21 mouse cellular contexts compared by ENCODE assay signal in the genomic region with DNA sequence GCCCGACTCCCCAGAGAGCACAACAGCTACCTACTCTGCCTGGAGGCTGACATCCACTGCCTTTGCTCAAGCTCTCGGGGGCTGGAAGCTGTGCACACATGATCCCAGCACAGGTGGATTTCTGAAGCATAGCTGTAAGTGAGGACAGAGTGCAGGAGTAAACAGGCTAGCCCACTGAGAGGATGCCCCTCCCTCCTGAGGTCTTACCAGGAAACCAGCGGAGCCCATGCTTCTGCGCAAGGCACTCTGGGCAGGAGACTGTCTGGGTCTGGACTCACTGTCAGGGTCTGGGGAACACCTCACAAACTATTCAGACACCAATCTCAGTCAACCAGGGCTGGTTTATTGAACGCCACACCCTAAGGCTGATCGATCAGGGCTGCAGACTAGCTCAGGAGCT.
A peak's percentile ranks its signal among the peaks of the same experiment; 100 is the strongest.
DNase-seq lines count a peak whose midpoint lies in the region; ATAC-seq and TF ChIP-seq lines count a peak whose summit lies in the region.
"Had no signal": no experiment of that assay in that cellular context is flagged by ENCODE, and none has a peak within 500 bp of the region (broad histone marks: within the 10 kb centered on the region; RNA-seq: fewer than 3 reads in every experiment).

No protein-coding gene starts in this region.

- peak overlapping the region; percentile 6; the same call in 1 of the 2 replicates for H3K27ac ChIP-seq in forebrain, embryonic 10.5 days
- H3K27ac ChIP-seq in forebrain, embryonic 16.5 days (ENCODE audit: low read length): no peak overlapping the region
- peak overlapping the region; percentile 37 for H3K27ac ChIP-seq in spleen, adult 2 months (ENCODE audit: insufficient read depth, low read length)
- H3K27ac ChIP-seq: hindbrain, embryonic 12.5 days; limb, embryonic 13.5 days; liver, embryonic 15.5 days; midbrain, embryonic 12.5 days; stomach, embryonic 15.5 days had no signal

- no peak for DNase-seq in forebrain, embryonic 10.5 days (ENCODE audit: extremely low spot score, low spot score)
- DNase-seq in spleen, adult 2 months (ENCODE audit: low read depth in 1 of 2, low spot score in 2 of 2): peak in 1 of 2 experiments; percentile 22
- DNase-seq in spleen, postnatal 4 days (ENCODE audit: low spot score in 2 of 2): no peak
- peak; percentile 71 for DNase-seq in naive thymus-derived CD4-positive, alpha-beta T cell, adult 2 months (ENCODE audit: low read depth)
- DNase-seq in thymus, postnatal 36 days: peak; percentile 59 to 72
- no peak for DNase-seq in adrenal gland, postnatal 4 days (ENCODE audit: low spot score in 2 of 2)
- DNase-seq: adrenal gland, postnatal 14 days; cerebellum, adult 18-20 months; forebrain, postnatal 0 days; heart, adult 11 months; kidney, adult 8-10 months; kidney, postnatal 36 days; lung, postnatal 36 days had no signal

- H3K36me3 ChIP-seq in forebrain, embryonic 10.5 days (replicated peaks): no peaks in the 10 kb centered on the region
- no peaks in the 10 kb centered on the region for H3K36me3 ChIP-seq in forebrain, embryonic 16.5 days (ENCODE audit: control insufficient read depth, insufficient read depth)
- H3K36me3 ChIP-seq in spleen, adult 2 months (ENCODE audit: control insufficient read depth, insufficient read depth, low read length): no peaks in the 10 kb centered on the region
- H3K36me3 ChIP-seq: hindbrain, embryonic 12.5 days; limb, embryonic 13.5 days; liver, embryonic 15.5 days; midbrain, embryonic 12.5 days; stomach, embryonic 15.5 days had no signal

- TF ChIP-seq CTCF in spleen, adult 2 months (IDR thresholded peaks at IDR 0.05; ENCODE audit: extremely low read depth, insufficient read depth, insufficient read length, insufficient replicate concordance): no peak

- no peak for TF ChIP-seq POLR2A in spleen, adult 2 months (IDR thresholded peaks at IDR 0.05; ENCODE audit: low read depth, low read length)

- H3K9ac ChIP-seq in forebrain, embryonic 16.5 days (replicated peaks; ENCODE audit: low read depth, low read length): no peak overlapping the region
- H3K9ac ChIP-seq: forebrain, postnatal 0 days; hindbrain, embryonic 12.5 days; limb, embryonic 13.5 days; liver, embryonic 15.5 days; midbrain, embryonic 12.5 days; stomach, embryonic 15.5 days had no signal

- no peak overlapping the region for H3K4me2 ChIP-seq in forebrain, embryonic 16.5 days (ENCODE audit: low read length)
- H3K4me2 ChIP-seq: hindbrain, embryonic 12.5 days; limb, embryonic 13.5 days; liver, embryonic 15.5 days; midbrain, embryonic 12.5 days; stomach, embryonic 15.5 days had no signal

- WGBS in forebrain, embryonic 10.5 days: 90% methylated on average over 6 of the region's 6 CpGs
- WGBS in forebrain, embryonic 16.5 days: 94% methylated on average over 6 of the region's 6 CpGs
- 43% methylated on average over 6 of the region's 6 CpGs for WGBS in spleen, adult 2 months

- no peaks in the 10 kb centered on the region for H3K9me3 ChIP-seq in forebrain, embryonic 10.5 days
- no peaks in the 10 kb centered on the region for H3K9me3 ChIP-seq in forebrain, embryonic 16.5 days (ENCODE audit: control insufficient read depth, low read length)
- H3K9me3 ChIP-seq: hindbrain, embryonic 12.5 days; limb, embryonic 13.5 days; liver, embryonic 15.5 days; midbrain, embryonic 12.5 days; stomach, embryonic 15.5 days had no signal

- peaks cover 54% of the 10 kb centered on the region for H3K27me3 ChIP-seq in forebrain, embryonic 10.5 days (ENCODE audit: poor library complexity, severe bottlenecking)
- 0 out of 2 replicates have a peak, but pooled peaks cover 3% of the 10 kb centered on the region for H3K27me3 ChIP-seq in forebrain, embryonic 16.5 days (replicated peaks; ENCODE audit: control insufficient read depth, insufficient read depth, low read length)
- no peaks in the 10 kb centered on the region for H3K27me3 ChIP-seq in spleen, adult 2 months (ENCODE audit: control insufficient read depth, insufficient read depth, low read length)
- H3K27me3 ChIP-seq: limb, embryonic 13.5 days; liver, embryonic 15.5 days; stomach, embryonic 15.5 days had no signal

- H3K4me3 ChIP-seq in forebrain, embryonic 10.5 days: no peak overlapping the region
- no peak overlapping the region for H3K4me3 ChIP-seq in forebrain, embryonic 16.5 days (replicated peaks; ENCODE audit: low read length)
- no peak overlapping the region for H3K4me3 ChIP-seq in spleen, adult 2 months (ENCODE audit: extremely low read depth, insufficient read depth, insufficient read length)
- H3K4me3 ChIP-seq: erythroblast, embryonic 14.5 days; hindbrain, embryonic 12.5 days; limb, embryonic 13.5 days; liver, embryonic 15.5 days; midbrain, embryonic 12.5 days; stomach, embryonic 15.5 days had no signal

- peaks cover 41% of the 10 kb centered on the region for H3K4me1 ChIP-seq in forebrain, embryonic 10.5 days
- peaks cover 4% of the 10 kb centered on the region; the same call in 1 of the 2 replicates for H3K4me1 ChIP-seq in forebrain, embryonic 16.5 days (replicated peaks; ENCODE audit: control insufficient read depth, insufficient read depth, low read length)
- H3K4me1 ChIP-seq in spleen, adult 2 months (ENCODE audit: control insufficient read depth, insufficient read depth, insufficient read length): peaks cover 5% of the 10 kb centered on the region; the same call in 1 of the 2 replicates
- H3K4me1 ChIP-seq: limb, embryonic 13.5 days; liver, embryonic 15.5 days; stomach, embryonic 15.5 days had no signal

- ATAC-seq in forebrain, embryonic 16.5 days: no peak
- ATAC-seq in monocyte, adult 5-6 weeks (replicated peaks; ENCODE audit: insufficient number of reproducible peaks, low FRiP score, low TSS enrichment, poor library complexity, severe bottlenecking): no peak
- ATAC-seq: forebrain, postnatal 0 days had no signal

Comparison
In these comparisons a context has a peak if more than half of its experiments do, and no peak if none do; other contexts are left out.
1. DNase-seq: peak in naive thymus-derived CD4-positive, alpha-beta T cell, adult 2 months (single experiment) and thymus, postnatal 36 days (2 of 2); none in forebrain, embryonic 10.5 days (single experiment), spleen, postnatal 4 days (0 of 2) and adrenal gland, postnatal 4 days (0 of 2).